Mouse (Mus musculus): Measurements from ENCODE around the gene Enho. TPM values are rescaled to one million over a fixed set of nuclear protein-coding genes. Genes with fewer than 3 reads are reported as not detected.

Enho gene
- polyA plus RNA-seq, 1 experiment from 2014 or later: 3.0 TPM

- ATAC-seq (peak; percentile 48), DNase-seq (ENCODE audit: low read depth, low spot score) (no peak)
- no peaks in the 10 kb centered on the region for H3K27me3 ChIP-seq
- TF ChIP-seq CTCF (IDR thresholded peaks at IDR 0.05): peak; percentile 43
- ChIA-PET CTCF (interaction anchor here (1.1 kb wide), 1 partner anchor 31 kb away, joined by 3 read pairs; no protein-coding TSS in a partner anchor), POLR2A (no interaction called here)
- in situ Hi-C loops (cut with MboI; ENCODE audit: low pct_unique_long_range_greater_than_20kb): loop anchor here (5.0 kb wide), 4 partner anchors 37 to 143 kb away; partner anchors contain the start of genes Dnaic1, Fam219a and Nudt2
Measured at GRCm38 (mm10) chr4:41609681-41610593, 30.2 kb downstream of the Enho start.

- ATAC-seq: no peak
Measured at GRCm38 (mm10) chr4:41606784-41607183, 33.3 kb downstream of the Enho start.

GRCm38 (mm10) chr4:41604476-41605396 lies 35.4 kb downstream of the Enho start:
- ChIA-PET POLR2A (no interaction called here), CTCF (interaction anchor here (0.9 to 1.5 kb wide), 4 partner anchors 8 to 81 kb away, joined by 3 read pairs; no protein-coding TSS in a partner anchor)
- H3K27me3 ChIP-seq: peaks cover 6% of the 10 kb centered on the region
- DNase-seq (ENCODE audit: low read depth, low spot score) (no peak), ATAC-seq (no peak)
- TF ChIP-seq CTCF (IDR thresholded peaks at IDR 0.05): no peak
- in situ Hi-C loops (cut with MboI; ENCODE audit: low pct_unique_long_range_greater_than_20kb): no loop called here

More at GRCm38 (mm10) chr4:41606784-41607183, 33.3 kb downstream of the Enho start:
- no peak for DNase-seq (ENCODE audit: low read depth, low spot score)
- H3K27me3 ChIP-seq: peaks cover 6% of the 10 kb centered on the region
- no peak for TF ChIP-seq CTCF (IDR thresholded peaks at IDR 0.05)
- in situ Hi-C loops (cut with MboI; ENCODE audit: low pct_unique_long_range_greater_than_20kb): no loop called here
- ChIA-PET POLR2A (no interaction called here), CTCF (interaction anchor here (0.6 to 1.6 kb wide), 2 partner anchors 55 to 88 kb away, joined by 3 to 6 read pairs; no protein-coding TSS in a partner anchor)

- ChIA-PET CTCF (interaction anchor here (0.9 kb wide), 1 partner anchor 17 kb away, joined by 4 read pairs; no protein-coding TSS in a partner anchor), POLR2A (no interaction called here)
- in situ Hi-C loops (cut with MboI; ENCODE audit: low pct_unique_long_range_greater_than_20kb): no loop called here
Measured at GRCm38 (mm10) chr4:41602818-41603217, 37.3 kb downstream of the Enho start.

More at GRCm38 (mm10) chr4:41602818-41603217, 37.3 kb downstream of the Enho start:
- ATAC-seq (no peak), DNase-seq (ENCODE audit: low read depth, low spot score) (no peak)
- TF ChIP-seq CTCF (IDR thresholded peaks at IDR 0.05): no peak
- H3K27me3 ChIP-seq: peaks cover 6% of the 10 kb centered on the region

Other genes with a start within 250 kb of the Enho start
- 3.5 TPM for gene Kif24, start 175.4 kb downstream of the Enho start, polyA plus RNA-seq (2021)
- gene Nudt2, start 175.2 kb downstream of the Enho start, polyA plus RNA-seq (2021): 31.0 TPM
- 6.2 TPM for gene AI464131, start 137.2 kb downstream of the Enho start, polyA plus RNA-seq (2021)
- 0.21 TPM for gene 1110017D15Rik, start 123.0 kb downstream of the Enho start, polyA plus RNA-seq (2021)
- gene Fam219a, start 70.8 kb downstream of the Enho start, polyA plus RNA-seq (2021): 19.3 TPM
- 0.40 TPM for gene Dnaic1, start 70.5 kb downstream of the Enho start, polyA plus RNA-seq (2021)
- gene Cntfr, start 56.8 kb upstream of the Enho start, polyA plus RNA-seq (2021): 6.7 TPM
- 26.2 TPM for gene Il11ra1, start 59.7 kb upstream of the Enho start, polyA plus RNA-seq (2021)
- 27.2 TPM for gene Rpp25l, start 73.2 kb upstream of the Enho start, polyA plus RNA-seq (2021)
- gene Dctn3, start 82.8 kb upstream of the Enho start, polyA plus RNA-seq (2021): 116 TPM
- 0.04 TPM for gene Arid3c, start 90.8 kb upstream of the Enho start, polyA plus RNA-seq (2021)
- 28.4 TPM for gene Galt, start 114.9 kb upstream of the Enho start, polyA plus RNA-seq (2021)
- 44.4 TPM for gene Sigmar1, start 115.8 kb upstream of the Enho start, polyA plus RNA-seq (2021)
- gene Ccl27a, start 133.9 kb upstream of the Enho start, polyA plus RNA-seq (2021): 17.9 TPM

All from Patski (cell line).